Mouse (Mus musculus) retina, postnatal 1 day (tissue): ENCODE measurements at regions not wholly inside any gene's neighbourhood (a gene's known extent, or its start where the extent isn't known, plus 50 kb on each side); places are given as distances from the start of the nearest gene placed in this dataset.
"Not testable (repeated sequence)": the region's sequence is repeated elsewhere in the genome, so short reads cannot be mapped to it uniquely, and the experiment has no call there.

Experiments
- DNase-seq: peaks from one replicate; pipeline ENCODE4 v3.0.0-alpha.2; 2012

DNA sequence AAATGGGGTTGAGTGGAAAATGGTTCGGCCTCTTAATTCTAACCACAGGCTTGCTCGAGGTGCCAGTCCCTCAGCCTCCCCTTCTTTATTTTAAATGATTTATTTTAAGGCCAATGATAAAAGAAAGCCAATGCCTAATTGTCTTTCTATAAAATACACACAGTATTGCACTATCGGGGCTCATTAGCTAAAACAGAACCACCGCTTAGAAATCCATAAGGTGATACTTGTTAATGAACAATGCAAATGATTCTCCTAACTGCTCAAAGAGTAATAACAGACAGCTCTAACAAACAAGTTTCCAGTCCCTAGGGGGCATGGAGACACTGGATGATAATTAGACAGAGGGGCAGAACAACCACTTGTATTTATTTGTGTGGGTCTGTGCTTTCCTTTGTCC is 58.8 kb downstream of the Emx2 start:
- no peak for DNase-seq

DNA sequence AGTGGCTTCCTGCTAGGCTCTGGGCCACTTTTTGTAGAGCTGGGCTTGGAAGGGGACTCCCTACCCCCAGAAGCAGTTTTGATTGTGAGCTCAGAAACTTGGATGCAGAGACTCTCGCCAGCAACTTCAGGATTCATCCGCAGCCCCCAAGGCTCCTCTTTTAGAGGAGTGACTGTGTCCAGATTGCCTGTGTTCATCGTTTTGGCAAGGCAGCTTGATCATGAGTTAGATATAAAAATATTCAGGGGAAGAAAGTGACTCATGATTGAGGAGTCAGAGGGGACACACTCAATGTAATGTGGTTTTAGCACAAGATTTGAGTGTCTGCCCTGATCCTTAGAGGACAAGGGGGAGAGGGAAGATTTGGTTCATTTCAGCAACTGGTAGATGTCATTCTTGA is 61.0 kb downstream of the Emx2 start:
- no peak for DNase-seq

DNA sequence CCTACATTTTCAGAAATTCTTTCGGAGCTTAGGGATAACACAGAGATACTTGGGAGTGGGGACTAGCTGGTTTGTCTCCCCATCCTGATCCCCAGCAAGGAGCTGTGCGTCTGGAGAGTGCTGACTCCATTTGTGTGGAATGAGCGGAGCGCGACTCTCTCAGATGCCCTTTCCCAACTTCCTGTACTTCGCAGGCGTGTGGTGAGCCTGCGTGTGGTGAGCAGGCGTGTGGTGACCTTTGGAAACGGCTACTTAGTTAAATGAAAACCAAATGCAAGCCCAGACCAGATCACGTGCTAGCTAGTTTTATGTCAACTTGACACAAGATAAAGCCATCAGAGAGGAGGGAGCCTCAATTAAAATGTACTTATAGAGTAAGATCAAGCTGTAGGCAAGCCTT is 64.0 kb downstream of the Emx2 start:
- DNase-seq = no peak

DNA sequence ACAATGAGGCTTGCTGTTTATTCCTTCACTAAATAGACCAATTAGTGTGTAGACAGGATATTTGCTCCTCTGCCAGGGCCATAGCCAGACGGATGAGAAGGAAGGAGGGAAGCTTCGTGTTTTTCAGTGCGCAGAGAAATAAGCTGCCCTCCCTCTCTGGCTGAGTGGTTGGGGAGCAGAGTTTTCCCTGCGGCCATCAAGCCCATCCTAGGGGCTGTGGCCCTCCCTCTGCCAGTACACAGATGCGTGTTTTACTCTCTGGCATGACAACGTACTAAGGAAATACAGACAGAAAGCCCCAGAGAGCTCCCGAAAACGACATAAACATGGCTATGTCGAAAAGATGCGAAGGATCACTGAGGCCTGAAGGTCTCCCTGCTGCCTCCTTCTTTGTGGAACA is 65.2 kb downstream of the Emx2 start:
- DNase-seq = no peak

DNA sequence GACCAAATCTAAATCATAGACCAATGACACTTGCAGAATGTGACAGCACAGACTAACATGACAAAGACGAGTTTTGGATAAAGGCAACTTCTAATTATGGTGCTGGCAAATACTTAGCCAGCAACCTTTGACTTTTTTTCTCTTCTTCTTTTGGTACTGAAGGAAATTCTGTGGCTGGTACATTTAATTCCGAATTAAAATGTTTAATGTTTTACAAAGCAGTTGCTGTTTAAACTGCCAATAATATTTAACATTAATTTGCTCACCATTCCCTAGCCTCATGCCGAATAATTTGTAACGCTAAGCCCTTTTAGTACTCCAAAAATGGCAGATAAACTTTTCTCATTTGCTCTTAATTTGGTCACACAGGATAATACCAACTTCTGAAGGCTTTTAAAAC is 105.9 kb downstream of the Emx2 start:
- DNase-seq = no peak

DNA sequence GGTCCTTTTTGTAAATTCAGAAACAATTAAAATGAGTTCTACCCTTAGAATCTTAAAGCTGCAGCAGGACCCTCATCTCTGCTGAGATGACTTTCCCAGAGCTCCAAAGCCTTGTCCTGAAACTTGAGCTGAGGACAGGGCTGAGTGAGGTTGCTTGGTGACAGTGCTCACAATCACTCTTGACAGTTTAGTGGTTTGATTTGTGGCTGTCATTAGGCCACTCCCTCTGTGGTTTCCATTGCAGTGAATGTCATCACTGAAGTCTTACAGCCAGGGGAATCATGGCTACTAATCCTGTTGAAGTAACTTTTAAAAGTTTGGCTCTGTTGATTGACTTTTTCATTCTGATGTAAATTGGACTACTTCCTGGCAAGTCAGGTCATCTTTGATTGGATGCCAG is 110.7 kb downstream of the Emx2 start:
- DNase-seq = no peak

DNA sequence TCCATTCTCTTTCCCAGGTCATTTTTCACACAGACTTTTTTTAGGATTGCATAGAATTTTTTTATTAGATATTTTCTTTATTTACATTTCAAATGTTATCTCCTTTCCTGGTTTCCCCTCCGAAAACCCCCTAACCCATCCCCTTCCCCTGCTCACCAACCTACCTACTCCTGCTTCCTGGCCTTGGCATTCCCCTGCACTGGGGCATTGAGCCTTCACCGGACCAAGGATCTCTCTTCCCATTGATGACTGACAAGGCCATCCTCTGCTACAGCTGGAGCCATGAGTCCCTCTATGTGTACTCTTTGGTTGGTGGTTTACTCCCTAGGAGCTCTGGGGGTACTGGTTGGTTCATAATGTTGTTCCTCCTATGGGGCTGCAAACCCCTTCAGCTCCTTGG is 111.4 kb downstream of the Emx2 start:
- not testable (repeated sequence) for DNase-seq

DNA sequence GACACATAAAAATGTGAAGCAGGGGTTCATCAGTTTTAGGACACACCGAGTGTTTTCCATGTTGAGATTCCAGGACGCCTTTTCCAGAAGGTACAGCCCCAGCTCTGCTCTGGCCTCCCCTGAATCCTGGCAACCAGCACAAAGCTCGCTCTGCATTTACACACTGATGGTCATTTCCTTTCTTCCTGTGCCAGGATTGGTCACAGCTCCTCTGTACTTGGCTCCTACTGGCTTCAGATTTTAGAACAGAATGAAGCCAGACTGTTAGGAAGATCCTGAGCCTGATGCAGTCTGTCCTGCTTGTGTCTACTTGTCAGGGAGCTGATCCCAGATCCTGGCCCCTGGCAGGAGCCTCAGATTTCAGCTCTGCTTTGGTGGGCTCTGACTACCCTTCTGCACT is 116.2 kb downstream of the Emx2 start:
- no peak for DNase-seq

DNA sequence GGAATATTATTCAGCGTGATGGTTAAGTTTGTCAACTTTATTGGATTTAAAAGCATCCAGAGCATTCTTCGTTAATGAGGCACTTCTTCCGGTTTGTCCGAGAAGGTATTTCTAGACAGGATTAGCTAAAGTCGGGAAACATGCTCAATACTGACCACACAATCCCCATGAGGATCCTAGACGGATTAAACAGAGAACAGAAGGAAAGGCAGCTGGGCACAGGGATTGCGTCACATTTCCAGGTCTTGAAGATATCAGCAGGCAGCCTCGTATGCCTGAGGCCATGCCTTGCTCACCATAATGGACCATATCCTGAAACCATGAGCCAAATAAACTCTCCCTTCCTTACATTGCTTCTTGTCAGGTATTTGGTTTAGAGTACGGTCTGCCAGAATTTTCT is 119.7 kb downstream of the Emx2 start:
- DNase-seq = peak; percentile 66

DNA sequence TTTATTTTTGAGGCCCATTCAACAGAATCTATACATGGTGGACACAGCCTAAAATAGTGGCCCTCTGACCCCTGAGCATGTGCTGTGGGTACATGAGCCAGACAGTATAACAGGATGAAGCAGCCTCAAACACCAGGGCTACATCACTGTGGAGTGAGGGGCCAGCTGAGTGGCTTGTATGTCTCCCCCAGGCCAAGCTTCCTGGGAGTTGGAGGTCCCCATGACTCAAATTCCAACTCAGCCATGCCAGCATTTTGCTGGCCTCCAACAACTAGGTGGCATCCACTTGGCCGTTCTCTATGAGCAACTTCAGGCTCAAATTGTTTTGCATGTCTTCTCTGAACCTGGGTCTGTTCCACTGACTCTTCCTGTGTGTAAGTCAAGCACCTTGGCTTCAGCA is 121.5 kb downstream of the Emx2 start:
- no peak for DNase-seq

DNA sequence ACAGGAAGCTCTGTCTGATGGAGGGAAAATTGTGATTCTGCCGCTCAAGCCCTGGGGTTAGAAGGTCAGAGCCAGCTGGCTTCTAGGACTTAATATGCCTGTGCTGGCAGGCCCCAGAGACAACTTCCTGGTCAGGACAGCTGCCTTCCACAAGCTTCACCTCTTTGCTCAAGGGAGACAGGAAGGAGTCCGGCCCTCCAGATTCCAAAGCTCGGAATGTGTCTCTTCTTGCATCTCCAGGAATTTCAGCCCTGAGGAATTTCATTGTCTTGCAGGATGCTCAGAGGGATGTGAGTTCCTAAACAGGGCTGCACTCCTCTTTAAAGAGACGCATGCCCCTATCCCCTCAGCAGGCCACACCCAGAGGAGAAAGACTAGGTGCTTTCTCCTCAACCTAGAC is 127.7 kb downstream of the Emx2 start:
- DNase-seq = no peak

DNA sequence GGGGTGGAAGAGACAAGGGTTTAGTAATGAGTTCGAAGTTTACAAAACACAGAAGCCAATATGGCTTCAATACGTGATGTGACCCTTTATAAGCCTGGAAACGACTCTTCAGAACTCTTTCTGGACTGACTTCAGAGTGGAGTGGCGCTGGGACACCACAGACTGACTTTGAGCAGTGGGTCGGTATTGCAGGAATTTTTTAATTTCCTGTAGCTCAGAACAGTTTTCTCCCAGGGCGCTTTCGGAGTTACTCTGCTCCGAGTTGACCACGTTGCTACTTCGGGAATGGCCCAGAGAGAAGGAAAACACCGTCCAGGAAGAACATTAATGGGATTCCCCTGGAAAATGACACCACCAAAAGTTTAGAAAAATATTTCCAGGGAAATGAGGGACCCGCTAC is 129.1 kb downstream of the Emx2 start:
- DNase-seq = no peak

DNA sequence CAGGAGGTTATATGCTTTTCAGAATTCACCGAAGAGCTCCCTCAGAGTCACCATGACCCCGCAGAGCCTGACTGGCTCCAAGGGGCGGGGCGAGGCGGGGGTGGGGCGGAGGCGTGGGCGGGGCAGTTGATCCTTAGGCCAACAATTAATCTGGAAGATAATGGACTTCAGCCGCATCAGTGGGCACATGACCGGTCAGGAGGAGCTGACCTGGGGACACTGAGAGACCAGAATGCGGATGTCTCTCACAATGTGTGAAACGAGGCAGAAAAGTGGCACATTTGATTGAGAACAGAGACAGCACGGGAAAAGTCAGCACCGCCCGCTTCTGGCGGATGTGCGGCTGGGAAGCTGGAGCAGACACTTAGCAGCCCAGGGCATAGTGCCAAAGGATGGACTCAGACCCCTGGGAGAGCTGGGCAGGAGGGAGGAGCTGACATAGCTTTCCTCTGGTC is 129.9 kb downstream of the Emx2 start:
- peak; percentile 85 for DNase-seq

DNA sequence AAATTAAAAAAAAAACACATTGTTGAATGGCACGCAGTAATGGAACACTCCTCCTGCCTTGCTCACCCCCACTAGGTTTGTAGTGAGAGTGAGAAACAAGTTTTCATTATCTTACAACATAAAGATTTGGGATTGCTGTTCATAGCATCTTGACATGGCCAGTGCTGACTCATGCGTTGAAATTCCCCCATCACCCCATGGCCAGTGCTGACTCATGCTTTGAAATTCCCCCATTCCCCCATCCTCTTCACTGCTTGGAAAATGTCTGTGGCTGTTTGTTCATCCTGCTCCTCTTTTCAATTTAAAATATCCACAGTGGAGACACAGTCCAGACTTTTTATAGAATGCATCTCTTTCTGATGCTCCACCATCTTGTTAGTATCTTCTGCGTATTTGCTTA is 131.8 kb downstream of the Emx2 start:
- no peak for DNase-seq

DNA sequence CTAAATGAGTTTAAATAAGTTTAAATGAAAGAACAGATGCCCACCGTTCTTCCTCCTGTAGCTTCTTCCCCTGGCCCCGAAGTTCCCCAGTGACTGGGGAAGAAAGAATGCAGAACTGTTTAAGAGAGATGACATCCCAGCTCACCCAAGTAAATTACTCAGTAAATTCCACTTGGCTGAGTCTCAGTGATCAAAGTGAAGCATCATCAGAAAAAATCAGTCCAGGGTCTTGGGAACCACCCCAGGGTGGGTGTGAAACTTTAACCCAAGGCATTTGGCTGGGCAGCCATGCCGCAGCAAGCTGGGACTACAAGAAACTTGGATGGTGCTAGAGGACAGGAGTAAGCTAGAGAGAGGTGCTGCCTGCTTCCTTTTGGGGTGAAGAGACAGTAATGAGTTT is 133.9 kb downstream of the Emx2 start:
- DNase-seq = no peak

DNA sequence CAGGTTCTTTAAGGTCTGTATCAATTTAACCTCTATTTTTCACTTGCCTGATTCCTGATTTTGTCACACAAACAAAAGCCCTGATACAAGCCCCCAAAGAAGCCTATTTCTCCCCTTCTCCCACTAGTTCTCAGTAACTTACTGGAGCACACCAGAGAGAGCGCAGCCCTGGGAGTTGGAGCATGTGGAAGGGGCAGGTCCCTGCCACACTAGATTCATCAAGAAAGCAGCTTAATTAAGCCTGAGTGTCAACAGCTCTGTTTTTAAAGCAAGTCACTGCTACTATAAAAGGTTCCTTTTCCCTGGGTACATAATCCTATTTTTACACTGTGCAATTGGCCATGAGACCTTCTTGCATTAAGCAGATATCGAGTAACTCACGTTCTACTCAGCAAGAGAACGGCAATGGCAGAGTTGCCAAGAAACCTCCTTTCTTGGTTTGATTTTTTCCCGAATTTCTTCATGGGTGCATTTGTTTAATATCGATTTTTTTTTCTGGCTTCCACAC is 166.2 kb downstream of the Emx2 start:
- DNase-seq = peak; percentile 65

DNA sequence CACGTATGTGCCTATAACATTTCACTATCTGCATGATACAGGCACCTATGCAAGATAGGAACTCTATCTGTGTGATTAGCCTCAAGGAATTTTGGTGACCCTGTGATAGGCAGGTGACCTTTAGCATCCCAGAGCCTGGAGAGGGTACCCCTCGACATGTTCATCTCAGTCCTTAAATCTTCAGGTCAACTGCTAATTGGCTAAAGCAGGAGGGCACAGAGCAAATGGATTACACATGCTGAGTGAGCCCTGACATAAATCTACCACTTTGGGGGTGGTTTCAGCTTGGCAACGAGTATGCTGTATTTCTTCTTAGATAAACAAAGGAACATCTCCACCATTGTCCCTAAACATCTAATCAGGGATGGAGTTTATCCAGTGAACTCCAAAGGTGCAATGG is 169.5 kb downstream of the Emx2 start:
- DNase-seq = no peak

DNA sequence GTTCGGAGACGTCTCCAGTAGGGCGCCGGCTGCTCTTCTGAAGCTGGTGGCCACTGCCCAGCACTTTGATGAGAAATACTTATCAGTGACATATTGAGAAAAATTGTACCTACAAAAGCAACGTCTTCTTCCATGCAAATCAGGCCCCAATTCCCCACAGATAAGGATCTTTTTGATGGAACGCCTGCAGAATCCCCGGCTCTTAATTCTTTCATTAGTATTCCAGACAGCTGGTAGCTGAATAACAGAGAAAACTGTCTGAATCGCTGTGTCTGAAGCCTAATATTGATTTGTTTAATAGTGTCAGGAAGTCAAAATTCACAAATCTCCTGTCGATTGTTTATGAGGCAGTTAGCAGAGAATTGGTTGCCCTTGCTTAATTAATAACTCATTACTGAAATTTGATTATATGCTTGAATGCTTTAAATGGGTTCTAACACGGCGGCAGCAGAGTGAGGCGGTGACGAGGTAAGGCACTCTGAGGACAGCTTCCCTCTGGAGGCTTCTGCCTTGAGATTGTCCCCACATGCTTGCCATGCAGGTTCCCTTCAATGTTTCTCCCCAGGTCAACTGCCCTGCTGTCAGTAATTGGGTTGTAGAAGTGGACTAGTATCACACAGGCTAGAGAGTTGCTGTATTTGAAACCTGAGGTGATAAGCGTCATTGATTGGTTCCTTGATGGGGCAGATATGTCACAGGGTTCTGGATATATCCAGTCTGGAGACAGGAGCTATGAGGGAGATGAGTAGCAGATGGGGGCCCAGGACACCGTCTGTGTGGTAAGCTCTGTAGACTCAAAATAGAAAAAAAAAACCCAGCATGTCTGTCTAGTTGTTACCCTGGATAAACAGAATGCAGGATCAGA is 170.4 kb downstream of the Emx2 start:
- peak; percentile 28 for DNase-seq

DNA sequence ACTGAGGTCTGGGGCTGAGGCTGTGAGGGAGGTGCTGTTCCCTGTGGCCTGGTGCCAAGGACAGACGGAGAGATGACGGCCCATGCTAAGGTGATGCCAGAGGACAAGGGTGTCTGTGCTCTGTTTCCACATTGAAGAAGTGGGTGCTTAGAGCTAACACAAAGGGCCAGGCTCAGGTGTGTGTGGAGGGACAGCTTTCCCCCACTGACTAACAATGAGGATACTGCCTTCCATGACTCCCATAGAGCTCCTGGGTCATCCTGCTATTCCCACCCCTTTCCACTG is 170.9 kb downstream of the Emx2 start:
- DNase-seq = no peak

DNA sequence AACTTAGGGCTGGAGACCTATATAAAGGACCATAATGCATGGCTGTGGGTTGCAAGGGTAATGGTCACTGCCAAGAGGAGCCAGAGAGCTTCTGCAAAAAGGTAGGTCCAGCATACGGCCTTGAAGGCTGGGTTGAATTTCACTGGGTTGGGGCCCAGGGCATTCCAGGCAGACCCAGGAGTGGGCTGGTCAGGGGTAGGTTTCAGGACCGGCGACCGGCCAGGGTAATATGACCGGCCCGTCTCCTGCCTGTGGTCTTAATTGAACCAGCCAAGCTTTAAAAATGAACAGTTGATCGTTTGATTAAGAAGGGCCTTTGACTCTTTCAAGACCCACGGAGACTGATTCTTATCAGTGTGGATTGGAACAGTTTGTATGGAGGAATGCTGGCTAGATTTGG is 171.9 kb downstream of the Emx2 start:
- DNase-seq = no peak

DNA sequence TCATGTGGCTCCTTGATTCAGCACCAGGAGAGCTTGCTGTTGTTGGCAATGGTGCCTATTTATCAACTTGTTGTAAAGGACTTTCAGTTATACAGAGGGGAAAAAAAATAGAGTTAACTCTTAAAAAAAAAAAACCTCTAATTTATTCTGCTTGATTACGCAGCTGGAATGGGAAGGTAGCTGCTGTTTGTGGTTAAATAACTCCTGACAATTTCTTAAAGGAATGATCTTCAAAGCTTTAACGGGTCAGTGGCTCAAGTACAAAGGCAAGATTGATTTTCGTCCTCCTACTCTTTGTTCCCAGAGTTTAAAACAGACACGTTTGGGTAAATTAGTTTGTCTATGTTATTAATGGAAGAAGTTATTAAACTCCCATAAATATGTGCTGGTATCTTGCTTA is 172.5 kb downstream of the Emx2 start:
- no peak for DNase-seq

DNA sequence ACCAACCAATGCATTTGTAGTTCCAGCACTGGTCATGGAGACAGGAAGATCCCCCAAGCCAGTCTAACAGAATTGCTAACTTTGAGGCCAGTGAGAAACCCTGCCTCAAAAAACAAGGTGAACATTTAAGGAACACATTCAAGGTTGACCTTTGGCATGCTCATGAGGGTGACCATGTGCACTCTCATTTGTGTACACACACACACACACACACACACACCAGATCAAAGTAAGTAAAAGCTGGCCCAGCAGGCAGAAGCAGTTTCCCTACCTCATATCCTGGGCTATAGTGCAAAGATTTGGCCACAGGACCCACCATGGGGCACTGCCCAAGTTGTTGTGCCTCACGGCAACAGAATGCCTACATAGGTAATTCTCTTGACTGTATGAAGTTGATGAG is 173.4 kb downstream of the Emx2 start:
- no peak for DNase-seq

DNA sequence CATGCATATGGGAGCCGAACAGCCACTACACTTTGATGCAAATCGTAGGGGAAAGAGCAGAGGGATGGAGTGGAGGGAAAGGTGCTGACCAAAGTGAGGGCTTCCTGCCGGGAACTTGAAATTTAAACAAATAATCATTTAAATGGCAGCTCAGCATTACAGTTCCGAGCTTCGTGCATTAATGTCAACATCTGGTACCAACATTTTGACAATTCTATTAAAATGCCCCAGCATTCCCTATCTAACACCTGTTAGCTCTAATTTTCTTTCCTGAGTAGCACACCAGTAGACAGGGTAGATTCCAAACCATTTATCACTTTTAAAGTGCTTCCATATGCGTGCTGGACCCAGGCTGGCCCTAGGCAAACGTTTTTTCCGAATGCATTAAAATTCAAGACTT is 178.1 kb downstream of the Emx2 start:
- no peak for DNase-seq

DNA sequence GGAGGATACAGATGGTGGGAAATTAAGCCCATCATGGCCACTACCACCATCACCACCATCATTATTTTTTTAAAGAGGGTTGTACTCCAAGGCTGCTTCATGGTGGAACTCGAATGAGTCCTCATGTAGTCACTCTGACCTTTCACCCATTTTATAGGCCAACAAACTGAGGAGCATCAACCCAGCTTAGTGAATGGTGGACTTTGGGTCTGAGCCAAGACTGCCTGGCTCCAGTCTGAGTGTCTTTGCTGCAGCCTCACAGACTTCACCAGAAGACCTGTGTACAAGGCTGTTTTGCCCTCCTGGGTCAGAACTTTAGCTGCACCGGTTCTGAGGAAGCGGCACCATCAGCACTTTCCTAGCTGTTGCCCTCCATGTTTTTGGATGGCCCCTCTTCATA is 184.4 kb downstream of the Emx2 start:
- DNase-seq = no peak

DNA sequence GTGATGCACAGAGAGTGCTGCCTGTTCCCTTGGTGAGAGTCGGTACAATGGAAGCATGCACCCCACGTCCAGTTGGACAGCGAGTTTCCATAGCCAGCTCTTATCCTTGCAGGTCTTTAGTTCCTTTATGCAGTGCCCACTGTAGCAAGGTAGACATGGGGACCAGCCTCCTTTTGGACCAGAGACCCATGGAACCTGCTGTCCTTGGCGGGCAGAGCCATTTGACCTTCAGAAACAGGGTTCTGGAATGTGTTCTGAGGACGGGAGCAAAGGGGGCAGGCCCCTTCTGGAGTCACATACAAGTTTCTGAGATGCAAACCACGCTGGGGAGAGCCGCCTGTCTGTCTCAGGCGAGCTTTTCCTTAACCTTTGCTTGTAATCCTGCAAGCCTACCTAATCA is 188.1 kb downstream of the Emx2 start:
- no peak for DNase-seq
